Mouse (Mus musculus) liver, embryonic 16.5 days (tissue): ENCODE measurements around the gene Ehhadh. TPM values are rescaled to one million over a fixed set of nuclear protein-coding genes. Genes with fewer than 3 reads are reported as not detected.

Experiments used
- ATAC-seq: fragments of 200-750 bp; cut with Nextera tagmentation; 2 replicates; pipeline ENCODE4 v1.8.0; 2017; ENCODE audit warnings: low read depth, mild to moderate bottlenecking, moderate number of reproducible peaks, moderate library complexity
- H3K27ac ChIP-seq: fragments of 300-500 bp; sonication (generic); 2 replicates; pipeline ENCODE4 v1.5.1; 2014; ENCODE audit warnings: mild to moderate bottlenecking, low read length
- H3K27me3 ChIP-seq: fragments of 300-500 bp; sonication (generic); 2 replicates; pipeline ENCODE4 v1.6.1; 2014; ENCODE audit warnings: low read depth, low read length, mixed read lengths; ENCODE audit not compliant: control insufficient read depth, insufficient read depth
- H3K36me3 ChIP-seq: fragments of 300-500 bp; sonication (generic); 2 replicates; pipeline ENCODE4 v1.6.1; 2014; ENCODE audit warnings: mild to moderate bottlenecking; ENCODE audit not compliant: control insufficient read depth, insufficient read depth
- H3K4me1 ChIP-seq: fragments of 300-500 bp; sonication (generic); 2 replicates; pipeline ENCODE4 v1.6.1; 2014; ENCODE audit warnings: low read depth, low read length, mixed read lengths; ENCODE audit not compliant: control insufficient read depth
- H3K4me2 ChIP-seq: fragments of 300-500 bp; sonication (generic); 2 replicates; pipeline ENCODE4 v1.6.1; 2014; ENCODE audit warnings: low read depth, low read length, mixed read lengths
- H3K4me3 ChIP-seq: fragments of 300-500 bp; sonication (generic); 2 replicates; pipeline ENCODE4 v1.5.1; 2014; ENCODE audit warnings: low read depth, mild to moderate bottlenecking, low read length
- H3K9ac ChIP-seq: fragments of 300-500 bp; sonication (generic); 2 replicates; pipeline ENCODE4 v1.6.1; 2014; ENCODE audit warnings: low read depth, low read length
- H3K9me3 ChIP-seq: fragments of 300-500 bp; sonication (generic); replicated peaks from 2 replicates; pipeline ENCODE4 v1.6.1; 2016; ENCODE audit warnings: low read length; ENCODE audit not compliant: control insufficient read depth
- WGBS: fragments of 180-500 bp; shearing (Covaris S2); extraction: QIAGEN DNeasy Blood & Tissue Kit; methylation state at CpG from one replicate; pipeline ENCODE4 v1.1.7; 2014; ENCODE audit not compliant: insufficient replicate concordance; 5-methylcytosine and 5-hydroxymethylcytosine counted together
- polyA plus RNA-seq: library from polyadenylated mRNA; unstranded; fragments of >200 nt; fragmentation: Nextera tagmentation; extraction: Ambion mirVana; gene quantifications from 2 replicates; pipeline ENCODE4 v1.2.1, GENCODE M21; 2015

The Ehhadh gene
- polyA plus RNA-seq, 1 experiment from 2014 or later: 14.6 TPM

DNA sequence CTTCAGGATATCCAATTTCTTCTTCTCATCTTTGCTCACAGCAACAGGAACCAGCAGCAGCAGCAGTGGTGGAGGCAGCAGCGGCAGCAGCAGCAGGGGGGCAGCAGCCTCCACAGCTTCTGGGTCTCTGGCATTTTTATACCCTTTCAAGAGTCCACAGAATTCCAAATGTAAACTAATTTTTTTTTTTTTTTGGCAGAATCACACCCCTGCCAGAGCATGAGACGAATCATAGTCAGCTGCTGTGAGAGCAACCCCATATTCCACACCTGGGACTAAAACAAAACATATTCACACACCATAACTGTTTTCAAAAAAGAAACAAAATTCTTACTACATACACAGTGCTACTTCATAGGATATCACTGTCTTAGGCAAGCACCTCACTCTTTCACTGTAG is 1.6 kb upstream of the Ehhadh start:
- ATAC-seq: no peak
- H3K9me3 ChIP-seq: no peaks in the 10 kb centered on the region
- 79% methylated on average over 2 of the region's 2 CpGs for WGBS
- H3K36me3 ChIP-seq: no peaks in the 10 kb centered on the region
- peaks cover 31% of the 10 kb centered on the region for H3K4me1 ChIP-seq
- no peak overlapping the region for H3K27ac ChIP-seq
- no peak overlapping the region for H3K4me3 ChIP-seq
- no peak overlapping the region for H3K4me2 ChIP-seq
- H3K9ac ChIP-seq: no peak overlapping the region
- no peaks in the 10 kb centered on the region for H3K27me3 ChIP-seq

DNA sequence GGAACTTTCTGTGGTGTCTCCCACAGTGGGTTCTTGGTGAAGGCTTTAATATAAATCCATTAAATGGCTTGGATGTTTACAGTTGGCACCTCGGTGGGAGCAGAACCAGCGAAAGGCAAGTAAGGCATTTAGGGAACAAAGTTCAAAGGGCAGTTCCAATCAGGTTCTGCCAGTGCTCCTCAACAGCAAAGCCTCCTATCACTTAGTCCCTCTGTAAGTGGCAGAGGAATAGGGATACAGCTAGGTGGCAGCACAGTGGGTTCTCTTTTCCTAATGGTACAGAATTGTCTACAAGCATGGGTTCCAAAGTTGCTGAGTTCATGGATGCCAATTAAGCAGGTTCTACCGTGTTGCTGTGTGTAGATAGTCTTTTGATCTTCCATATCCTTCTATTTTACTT is 974 bp upstream of the Ehhadh start:
- WGBS: 44% methylated on average over 3 of the region's 3 CpGs
- H3K36me3 ChIP-seq: no peaks in the 10 kb centered on the region
- H3K4me2 ChIP-seq: no peak overlapping the region
- no peak for ATAC-seq
- H3K27ac ChIP-seq: no peak overlapping the region
- H3K4me1 ChIP-seq: peaks cover 29% of the 10 kb centered on the region
- no peak overlapping the region for H3K9ac ChIP-seq
- H3K27me3 ChIP-seq: no peaks in the 10 kb centered on the region
- no peak overlapping the region for H3K4me3 ChIP-seq
- no peaks in the 10 kb centered on the region for H3K9me3 ChIP-seq

DNA sequence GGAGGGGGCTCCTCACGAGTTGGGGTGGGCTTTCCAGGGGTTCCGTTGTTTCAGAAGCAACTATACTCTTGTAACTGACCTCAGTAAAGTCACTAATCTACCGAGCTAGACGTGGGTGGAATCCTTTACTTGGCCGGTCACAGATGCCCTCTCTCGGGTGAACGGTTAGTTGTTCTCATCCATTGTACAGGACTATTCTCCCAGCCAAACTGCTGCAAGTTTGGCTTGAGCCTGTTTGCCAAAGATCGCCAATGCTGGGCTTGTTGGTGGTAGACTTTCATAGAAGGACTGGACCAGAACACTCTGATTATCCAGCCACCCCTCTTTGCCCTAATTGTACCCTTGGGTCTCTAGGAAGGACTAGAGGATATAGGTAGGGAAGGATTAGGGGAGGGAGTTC is 1.3 kb downstream of the Ehhadh start:
- Histone ChIP-seq H3K4me3 (no peak overlapping the region), H3K4me2 (no peak overlapping the region), H3K36me3 (no peaks in the 10 kb centered on the region), H3K4me1 (peaks cover 14% of the 10 kb centered on the region), H3K9ac (no peak overlapping the region), H3K27me3 (no peaks in the 10 kb centered on the region), H3K27ac (no peak overlapping the region), H3K9me3 (no peaks in the 10 kb centered on the region)
- WGBS: 75% methylated on average over 8 of the region's 8 CpGs
- ATAC-seq: no peak

DNA sequence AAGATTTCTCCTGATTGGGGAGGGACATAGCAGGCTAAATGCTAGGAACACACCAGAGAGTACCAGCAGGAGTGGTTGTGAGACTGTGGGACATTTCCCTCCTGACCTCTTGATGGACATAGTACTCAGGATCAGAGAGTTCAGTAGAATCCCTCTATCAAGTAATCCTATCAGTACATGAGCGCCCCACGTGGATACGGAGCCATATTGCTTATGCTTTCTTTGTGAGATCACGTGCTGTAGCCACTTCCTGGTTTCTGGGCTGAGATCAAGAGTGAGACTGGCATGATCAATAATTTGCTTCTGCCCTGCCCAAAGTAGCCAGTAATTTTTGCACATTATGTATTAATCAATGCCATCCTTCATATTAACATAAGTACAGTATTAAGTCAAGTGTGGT is 2.6 kb downstream of the Ehhadh start:
- no peaks in the 10 kb centered on the region for H3K27me3 ChIP-seq
- no peaks in the 10 kb centered on the region for H3K36me3 ChIP-seq
- ATAC-seq: no peak
- no peaks in the 10 kb centered on the region for H3K9me3 ChIP-seq
- no peak overlapping the region for H3K4me2 ChIP-seq
- no peak overlapping the region for H3K4me3 ChIP-seq
- H3K9ac ChIP-seq: no peak overlapping the region
- 63% methylated on average over 4 of the region's 4 CpGs for WGBS
- H3K27ac ChIP-seq: no peak overlapping the region
- peaks cover 13% of the 10 kb centered on the region for H3K4me1 ChIP-seq

DNA sequence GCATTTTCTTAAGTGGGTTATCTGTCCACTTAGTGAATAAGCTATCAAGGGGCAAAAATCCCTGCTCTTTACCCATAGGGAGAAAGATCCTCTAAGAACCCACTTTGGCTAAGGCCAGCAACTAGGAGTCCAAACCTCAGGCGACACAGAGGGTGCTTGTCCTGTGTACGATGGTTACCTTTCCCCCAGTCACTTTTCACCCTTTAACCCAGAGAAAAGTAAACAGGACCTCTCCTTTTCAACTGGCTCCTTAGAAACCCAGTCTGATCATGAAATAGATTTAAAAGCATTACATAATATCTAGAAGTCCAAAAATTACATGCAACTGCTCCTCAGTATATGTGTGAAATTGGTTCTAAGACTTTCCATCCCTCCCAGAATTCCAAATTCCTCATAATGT is 4.8 kb downstream of the Ehhadh start:
- Histone ChIP-seq H3K36me3 (no peaks in the 10 kb centered on the region), H3K27ac (no peak overlapping the region), H3K9ac (no peak overlapping the region), H3K4me2 (no peak overlapping the region), H3K27me3 (no peaks in the 10 kb centered on the region), H3K4me1 (peaks cover 6% of the 10 kb centered on the region), H3K9me3 (no peaks in the 10 kb centered on the region), H3K4me3 (no peak overlapping the region)
- WGBS: 60% methylated on average over 2 of the region's 2 CpGs
- peak; percentile 19; the same call in 1 of the 2 replicates for ATAC-seq

- Histone ChIP-seq H3K36me3 (no peaks in the 10 kb centered on the region), H3K4me2 (no peak overlapping the region), H3K9me3 (no peaks in the 10 kb centered on the region), H3K9ac (no peak overlapping the region), H3K4me1 (no peaks in the 10 kb centered on the region; the same call in 1 of the 2 replicates), H3K4me3 (no peak overlapping the region), H3K27me3 (no peaks in the 10 kb centered on the region), H3K27ac (0 out of 2 replicates have a peak overlapping the region, but pooled peaks have one; percentile 61)
- no peak for ATAC-seq
- 74% methylated on average over 3 of the region's 3 CpGs for WGBS
Measured at GRCm38 (mm10) chr16:21781895-21782294, 5.7 kb downstream of the Ehhadh start.

GRCm38 (mm10) chr16:21781277-21781676 is 6.3 kb downstream of the Ehhadh start:
- H3K36me3 ChIP-seq: no peaks in the 10 kb centered on the region
- no peak overlapping the region for H3K4me3 ChIP-seq
- 62% methylated on average over 3 of the region's 3 CpGs for WGBS
- H3K27ac ChIP-seq: peak overlapping the region; percentile 61; the same call in 1 of the 2 replicates
- H3K27me3 ChIP-seq: no peaks in the 10 kb centered on the region
- H3K4me1 ChIP-seq: no peaks in the 10 kb centered on the region; the same call in 1 of the 2 replicates
- ATAC-seq: peak; percentile 53; the same call in 1 of the 2 replicates
- H3K9ac ChIP-seq: no peak overlapping the region
- H3K4me2 ChIP-seq: no peak overlapping the region
- H3K9me3 ChIP-seq: no peaks in the 10 kb centered on the region

DNA sequence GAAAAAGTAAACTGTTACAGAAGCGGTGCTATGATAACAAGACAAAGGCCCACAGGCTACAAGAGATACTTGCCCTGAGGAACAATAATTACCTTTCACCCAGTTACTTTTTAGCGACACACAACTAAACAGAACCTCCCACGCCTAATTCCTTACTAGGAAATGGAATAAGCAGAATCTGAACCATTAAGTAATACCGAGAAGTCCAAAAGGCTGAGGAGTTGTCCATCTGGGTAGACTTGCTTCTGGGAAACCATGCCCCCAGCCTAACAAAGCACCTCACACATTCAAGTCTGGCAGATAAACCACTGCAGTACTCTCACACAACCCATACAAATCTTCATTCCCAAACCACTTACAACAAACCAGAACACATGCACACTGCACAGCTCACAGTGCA is 8.5 kb downstream of the Ehhadh start:
- no peak for ATAC-seq
- Histone ChIP-seq H3K4me1 (no peaks in the 10 kb centered on the region; the same call in 1 of the 2 replicates), H3K9ac (no peak overlapping the region), H3K4me3 (no peak overlapping the region), H3K4me2 (no peak overlapping the region), H3K27ac (no peak overlapping the region), H3K36me3 (no peaks in the 10 kb centered on the region), H3K27me3 (no peaks in the 10 kb centered on the region), H3K9me3 (no peaks in the 10 kb centered on the region)
- WGBS: 71% methylated on average over 4 of the region's 4 CpGs

- no peak overlapping the region for H3K9ac ChIP-seq
- no peak for ATAC-seq
- WGBS: 43% methylated on average over 3 of the region's 3 CpGs
Measured at GRCm38 (mm10) chr16:21778293-21778866, 9.2 kb downstream of the Ehhadh start.

More at GRCm38 (mm10) chr16:21778293-21778866, 9.2 kb downstream of the Ehhadh start:
- no peaks in the 10 kb centered on the region; the same call in 1 of the 2 replicates for H3K4me1 ChIP-seq
- H3K27me3 ChIP-seq: no peaks in the 10 kb centered on the region
- H3K4me2 ChIP-seq: 0 out of 2 replicates have a peak overlapping the region, but pooled peaks have one; percentile 19
- H3K36me3 ChIP-seq: no peaks in the 10 kb centered on the region
- H3K27ac ChIP-seq: no peak overlapping the region
- no peaks in the 10 kb centered on the region for H3K9me3 ChIP-seq
- peak overlapping the region; percentile 39; the same call in 1 of the 2 replicates for H3K4me3 ChIP-seq
